Mouse (Mus musculus) urinary bladder, postnatal 36 days (tissue): ENCODE data around the gene Gpr137.

ENCODE experiments used
- DNase-seq, 2 experiments: peaks; one replicate each; pipeline ENCODE4 v3.0.0; 2022; ENCODE audit warnings: low spot score in 2 of 2, mixed read lengths in 1 of 2

Gpr137 gene

GRCm38 (mm10) chr19:6973581-6974190, 31.4 kb upstream of the Gpr137 start:
- no peak for DNase-seq

- no peak for DNase-seq
These were observed 30.1 kb upstream of the Gpr137 start for GRCm38 (mm10) chr19:6972247-6972917.

- DNase-seq = no peak
These were observed 29.4 kb upstream of the Gpr137 start for GRCm38 (mm10) chr19:6971644-6972043.

DNA sequence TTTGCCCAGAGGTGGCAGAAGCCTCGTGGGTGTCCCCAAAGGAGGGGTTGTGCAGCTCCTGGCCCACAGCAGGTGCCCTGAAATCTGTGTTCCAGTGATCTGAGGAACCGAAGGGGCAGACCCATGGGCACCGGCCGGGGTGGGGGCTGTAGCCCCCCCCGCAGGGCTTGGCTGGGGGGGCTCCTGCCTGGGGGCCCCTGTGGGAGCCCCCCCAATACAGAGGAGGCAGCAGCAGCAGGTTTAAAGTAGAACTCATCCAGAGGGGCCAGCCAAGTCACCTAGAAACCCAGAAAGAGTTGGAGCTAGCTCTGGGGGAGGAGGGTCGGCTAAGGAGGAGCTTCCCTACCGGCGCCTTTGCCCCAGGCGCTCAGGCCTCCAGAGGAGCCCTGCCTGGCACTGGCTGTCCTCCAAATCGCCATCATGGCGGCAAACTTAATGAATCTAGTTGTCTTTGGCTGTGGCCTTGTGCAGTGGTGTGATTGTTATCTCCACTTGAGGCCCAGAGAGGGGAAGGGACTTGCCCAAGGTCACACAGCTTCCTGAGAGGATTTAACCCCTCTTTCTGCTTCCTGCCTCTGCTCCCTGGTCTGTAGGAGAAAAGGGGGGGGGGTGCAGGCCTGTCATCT, 28.3 kb upstream of the Gpr137 start:
- no peak for DNase-seq

DNA sequence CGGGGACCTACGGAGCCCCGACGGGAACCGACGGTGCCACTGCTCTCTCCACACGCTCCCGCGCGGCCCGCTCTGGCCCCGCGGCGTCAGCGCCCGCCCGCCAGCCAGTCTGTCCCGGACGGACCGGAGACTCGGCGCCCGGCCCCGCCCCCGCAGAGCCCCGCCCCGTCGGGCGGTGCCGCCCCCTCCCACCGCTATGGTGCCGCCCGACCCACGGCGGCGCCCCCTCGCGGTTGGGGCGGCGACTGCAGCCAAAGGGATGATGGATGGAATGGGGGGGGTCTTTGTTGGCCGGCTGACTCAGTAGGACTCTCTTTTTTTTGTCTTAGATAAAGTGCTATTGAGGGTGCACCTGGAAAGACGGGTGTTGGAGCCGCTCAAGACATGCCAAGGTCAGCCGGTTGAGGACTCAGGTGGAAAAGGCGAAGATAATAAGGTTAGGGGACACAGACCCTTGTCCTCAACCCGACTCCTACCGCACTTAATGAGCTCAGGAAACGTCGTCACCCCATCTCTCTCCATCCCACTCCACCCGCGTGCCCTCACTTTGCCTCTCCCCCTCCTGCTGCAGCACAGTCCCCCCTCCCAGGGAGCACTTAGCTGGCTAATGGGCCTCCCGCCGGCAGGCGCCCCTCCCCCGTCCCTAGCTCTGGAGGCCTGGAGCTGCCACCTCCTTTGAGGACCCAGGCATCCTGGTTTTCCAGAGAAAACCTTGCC, 27.5 kb upstream of the Gpr137 start:
- peak; percentile 64 to 75 for DNase-seq

DNA sequence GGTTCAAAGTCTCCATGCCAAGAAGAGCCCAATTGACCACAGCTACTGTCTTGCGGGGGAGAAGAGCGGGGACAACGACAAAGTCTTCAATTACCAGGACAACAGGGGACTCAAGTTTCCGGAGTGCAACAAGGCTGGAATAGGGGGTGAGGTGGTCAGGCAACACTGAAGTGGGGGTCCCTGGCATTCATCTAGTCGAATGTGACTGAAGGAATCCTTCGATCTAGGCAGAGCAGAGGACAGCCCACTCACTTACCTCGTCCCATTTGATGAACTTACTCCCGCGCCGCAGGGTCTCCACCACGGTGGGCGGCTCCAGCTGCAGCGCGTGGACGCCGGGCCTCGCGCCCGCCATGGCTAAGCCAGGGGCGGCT, 27.0 kb upstream of the Gpr137 start:
- peak in 1 of 2 experiments; percentile 29 for DNase-seq

GRCm38 (mm10) chr19:6968491-6969271, 26.4 kb upstream of the Gpr137 start:
- peak in 1 of 2 experiments; percentile 67 for DNase-seq

DNA sequence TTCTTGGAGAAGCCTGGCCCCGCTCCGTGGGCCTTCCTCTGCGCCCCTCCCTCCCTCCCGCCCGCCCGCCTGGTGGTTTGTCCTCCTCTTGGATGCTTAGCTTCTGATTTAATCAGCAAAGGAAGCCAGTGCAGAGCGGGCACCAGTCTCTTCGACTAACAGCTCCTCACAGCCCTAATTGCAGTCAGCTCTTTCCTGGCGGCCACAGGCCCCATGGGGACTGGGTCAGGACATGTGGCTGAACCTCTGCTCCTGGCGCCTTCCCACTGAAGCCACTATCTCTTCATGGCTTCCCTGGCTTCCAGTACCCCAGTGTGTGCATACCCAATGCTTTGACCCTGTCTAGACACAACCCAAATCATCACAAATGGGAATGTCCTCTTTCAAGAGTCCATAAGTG, 14.2 kb upstream of the Gpr137 start:
- no peak for DNase-seq

DNA sequence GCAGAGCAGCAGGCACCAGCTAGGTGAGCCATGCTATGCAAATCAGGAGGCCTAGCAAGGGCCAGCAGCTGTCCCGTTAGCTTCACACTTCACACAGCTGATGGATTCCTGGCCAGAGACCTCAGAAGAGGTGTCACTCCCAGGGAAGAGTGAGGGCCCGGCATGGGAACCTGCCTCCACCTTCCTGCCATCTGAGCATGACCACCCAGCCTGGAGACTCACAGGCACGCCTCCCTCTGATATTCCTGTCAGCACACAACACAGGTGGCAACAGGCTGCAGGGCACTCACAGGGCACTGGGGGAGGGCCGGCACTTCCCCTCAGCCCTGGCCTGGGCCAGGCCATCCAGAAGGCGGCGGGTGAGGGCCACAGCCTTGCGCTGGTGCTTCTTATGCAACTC, 13.1 kb upstream of the Gpr137 start:
- no peak for DNase-seq

DNA sequence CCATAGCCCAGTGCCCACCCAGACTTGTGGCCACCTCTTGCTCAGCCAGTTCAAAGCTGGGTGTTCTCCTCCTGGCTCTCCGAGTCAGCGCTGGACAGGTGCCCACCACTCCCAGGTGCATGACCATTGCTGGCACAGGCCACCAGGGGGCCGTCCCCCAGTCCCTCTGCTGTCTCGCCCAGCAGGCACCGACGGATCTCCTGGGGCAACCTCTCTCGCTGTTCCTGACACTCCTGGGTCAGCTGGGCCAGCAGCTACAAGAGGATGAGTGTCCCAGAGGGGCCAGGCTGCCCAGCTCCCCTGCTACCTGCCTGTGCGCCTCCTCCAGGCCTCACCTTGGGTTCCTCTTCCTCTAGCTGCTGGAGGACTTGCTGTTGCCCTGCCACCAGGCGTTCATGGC, 11.8 kb upstream of the Gpr137 start:
- peak in 1 of 2 experiments; percentile 57 for DNase-seq

DNA sequence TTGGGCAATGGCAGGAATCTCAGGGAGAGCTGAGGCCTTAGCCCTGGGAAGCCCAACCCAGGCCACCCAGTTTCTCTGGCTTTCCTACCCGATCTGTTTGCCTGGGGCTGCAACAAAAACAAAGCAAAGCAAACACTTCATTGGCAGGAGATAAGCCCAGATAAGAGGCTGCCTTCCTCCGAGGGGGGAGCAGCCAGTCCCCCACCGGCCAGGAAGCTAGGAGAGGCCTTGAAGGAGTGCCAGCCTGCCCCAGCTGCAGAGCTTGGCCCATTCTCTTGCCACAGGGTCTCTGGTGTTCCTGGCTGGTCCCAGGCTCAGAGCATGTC, 10.4 kb upstream of the Gpr137 start:
- peak; percentile 61 to 76 for DNase-seq

GRCm38 (mm10) chr19:6951994-6952711, 9.9 kb upstream of the Gpr137 start:
- DNase-seq = peak; percentile 75 to 87

- peak; percentile 93 to 97 for DNase-seq
These were observed 9.2 kb upstream of the Gpr137 start for GRCm38 (mm10) chr19:6951381-6951968.

GRCm38 (mm10) chr19:6950613-6951153, 8.4 kb upstream of the Gpr137 start:
- DNase-seq = peak in 1 of 2 experiments; percentile 48

- no peak for DNase-seq
These were observed 7.7 kb upstream of the Gpr137 start for GRCm38 (mm10) chr19:6949951-6950350.

- no peak for DNase-seq
These were observed 7.3 kb upstream of the Gpr137 start for GRCm38 (mm10) chr19:6949532-6949931.

DNA sequence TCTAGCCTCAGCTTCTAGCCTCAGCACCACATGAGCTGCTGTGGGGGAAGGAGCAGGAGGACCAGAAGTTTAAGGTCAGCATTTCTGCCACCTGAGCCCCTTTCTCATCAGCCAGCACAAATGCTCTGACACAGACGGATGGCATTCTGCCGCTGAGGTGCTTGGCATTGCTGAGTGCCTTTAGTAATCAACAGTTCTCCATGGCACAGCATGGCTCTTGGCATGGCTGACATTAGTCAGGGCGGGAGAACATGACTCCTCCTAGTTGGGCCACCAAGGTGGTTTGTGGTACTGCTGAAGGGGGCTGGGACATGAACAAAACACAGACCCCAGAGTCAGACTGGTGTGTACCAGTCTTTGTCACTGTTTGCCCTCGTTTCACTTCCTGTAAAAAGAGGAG, 5.9 kb upstream of the Gpr137 start:
- no peak for DNase-seq

- DNase-seq = no peak
These were observed 5.5 kb upstream of the Gpr137 start for GRCm38 (mm10) chr19:6947742-6948141.

GRCm38 (mm10) chr19:6943709-6944108, 1.4 kb upstream of the Gpr137 start:
- no peak for DNase-seq

- DNase-seq = no peak
These were observed 484 bp upstream of the Gpr137 start for GRCm38 (mm10) chr19:6942764-6943163.
